Mouse (Mus musculus) gastrocnemius, postnatal 36 days (tissue): ENCODE measurements around the gene Nbeal2. TPM values are rescaled to one million over a fixed set of nuclear protein-coding genes. Genes with fewer than 3 reads are reported as not detected.
"Not testable (repeated sequence)": the region's sequence is repeated elsewhere in the genome, so short reads cannot be mapped to it uniquely, and the experiment has no call there.

Experiments
- DNase-seq, 2 experiments: peaks; one replicate each; pipeline ENCODE4 v3.0.0; 2022
- intact Hi-C: fragments of 180-260 bp; cut with DNase I; formaldehyde crosslinking; loops from one replicate; pipeline ENCODE4 v1.15.1; 2025
- long read RNA-seq, 2 experiments: library from polyadenylated mRNA; stranded (forward); transcript quantifications; one replicate each; pipeline ENCODE4 v2.0.0; 2021
- total RNA-seq, 2 experiments: library from RNA; stranded (reverse); gene quantifications; 2 replicates each; pipeline ENCODE4 v1.2.3; 2021

The Nbeal2 gene
- 1 to 10 TPM; 3.3 to 3.6 TPM for total RNA-seq
- long read RNA-seq, experiment 1, result 0 reads
- long read RNA-seq, experiment 2, result 0 reads

- intact Hi-C loops, result no loop called here
- DNase-seq, result peak; percentile 90 to 94
Observed at GRCm38 (mm10) chr9:110653655-110654461, at the start of gene Nbeal2. Gene Nbeal2 (minus strand): TSS chr9:110654161.

DNA sequence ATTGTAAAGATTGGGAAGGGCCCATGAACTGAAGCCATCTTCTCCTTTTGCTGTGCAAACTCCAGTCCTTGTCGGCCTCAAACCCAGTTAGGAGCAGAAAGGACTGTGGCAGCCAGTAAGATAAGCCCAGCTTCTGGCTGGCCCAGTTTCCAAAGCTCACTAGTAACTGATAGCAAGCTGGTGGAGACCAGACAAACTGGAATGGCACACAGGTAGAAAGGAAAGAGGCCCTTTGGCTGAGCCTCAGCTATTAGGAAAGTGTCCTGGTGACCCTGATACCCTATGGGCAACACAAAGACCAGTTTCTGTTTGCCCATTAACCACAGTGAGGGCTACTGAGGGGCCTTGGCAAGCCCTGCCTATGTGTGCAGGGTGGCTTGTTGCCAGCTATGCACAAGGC lies 48.9 kb upstream of the Nbeal2 start:
- intact Hi-C loops, result loop anchor here (5.0 kb wide), 1 partner anchor 241 kb away; no protein-coding TSS in a partner anchor
- no peak for DNase-seq

DNA sequence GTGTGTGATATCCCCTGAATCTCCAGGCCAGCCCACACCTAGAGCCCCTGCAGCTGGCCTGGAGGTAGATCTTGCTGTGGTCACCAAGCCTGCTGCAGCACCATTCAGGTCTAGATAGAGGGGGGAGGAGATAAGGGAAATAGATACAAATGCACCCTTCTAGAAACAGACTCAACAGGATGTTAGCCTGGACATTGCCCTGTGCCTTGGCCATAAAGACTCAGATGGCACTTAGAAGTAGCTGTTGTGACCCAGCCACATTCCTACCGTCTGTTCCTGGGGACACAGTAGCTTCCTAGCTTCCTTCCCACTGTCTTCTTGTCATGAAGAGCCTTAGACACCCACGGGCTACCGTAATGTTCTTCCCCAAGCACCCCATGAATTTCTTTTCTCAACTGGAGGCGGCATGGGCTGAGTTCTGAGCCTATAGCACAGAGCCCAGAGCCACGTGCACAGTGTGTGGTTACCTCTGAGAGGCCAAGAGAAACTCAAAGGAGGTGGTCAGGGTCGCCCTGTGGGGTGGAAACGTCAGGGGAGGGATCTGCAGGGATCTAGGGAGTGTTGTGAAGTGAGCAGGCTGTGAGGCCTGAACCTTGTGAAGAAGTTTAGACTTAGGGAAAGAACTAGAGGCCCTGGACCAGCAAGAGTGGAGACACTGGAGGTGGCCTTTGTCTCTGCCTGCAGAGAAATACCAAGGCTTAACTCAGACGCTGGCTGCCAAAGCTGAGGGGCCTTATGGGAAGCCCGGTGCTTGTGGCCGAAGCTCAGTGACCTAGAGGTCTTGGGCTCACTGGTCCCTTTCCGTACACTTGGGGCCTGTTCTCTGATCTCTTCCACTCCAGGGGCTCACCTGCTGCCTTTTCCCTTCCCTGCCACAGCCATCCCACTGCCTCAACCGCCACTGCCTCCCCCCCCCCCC lies 47.4 kb upstream of the Nbeal2 start:
- intact Hi-C loops, result loop anchor here (5.0 kb wide), 1 partner anchor 239 kb away; no protein-coding TSS in a partner anchor
- DNase-seq, result no peak

GRCm38 (mm10) chr9:110699574-110699973 lies 45.6 kb upstream of the Nbeal2 start:
- intact Hi-C loops, result no loop called here

DNA sequence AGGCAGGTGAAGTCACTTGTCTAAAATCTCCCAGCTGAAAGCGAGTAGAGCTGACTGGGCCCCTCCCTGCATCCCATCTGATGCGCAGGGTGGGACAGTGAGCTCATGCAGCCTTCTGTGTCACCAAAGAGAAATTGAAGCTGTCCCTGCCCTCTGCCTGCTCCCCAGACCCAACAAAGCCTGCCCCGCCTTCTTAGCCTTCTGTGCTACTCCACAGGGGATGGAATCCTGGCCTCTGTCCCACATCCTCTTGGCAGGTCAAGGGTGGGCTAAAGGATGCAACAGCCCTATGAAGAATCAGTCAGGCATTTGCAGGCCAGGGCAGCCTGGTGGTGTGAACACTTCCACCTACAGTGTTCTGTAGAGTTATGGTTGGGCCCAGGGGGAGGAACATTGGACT lies 43.5 kb upstream of the Nbeal2 start:
- intact Hi-C loops, result no loop called here
- no peak for DNase-seq

More at GRCm38 (mm10) chr9:110699574-110699973, 45.6 kb upstream of the Nbeal2 start:
- no peak for DNase-seq

DNA sequence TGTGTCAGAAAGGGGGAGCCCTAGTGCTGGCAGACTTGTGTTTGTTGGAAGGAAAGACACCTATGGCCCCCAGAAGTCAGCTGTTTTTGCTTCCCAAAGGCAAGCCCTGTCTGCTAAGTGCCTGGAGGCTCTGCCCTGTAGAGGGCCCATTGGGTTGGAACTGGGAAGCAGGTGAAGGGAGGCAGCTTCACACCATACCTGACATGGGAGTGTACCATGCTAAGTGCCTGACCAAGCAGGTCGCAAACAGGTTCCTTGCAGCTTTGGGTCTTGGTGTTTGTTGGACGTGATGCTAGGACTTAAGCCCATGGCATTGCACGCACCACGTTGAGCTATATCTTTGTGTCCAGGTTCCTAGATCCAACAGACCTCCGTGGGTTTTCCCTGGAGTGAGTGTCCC lies 42.5 kb upstream of the Nbeal2 start:
- DNase-seq, result no peak
- intact Hi-C loops, result no loop called here

DNA sequence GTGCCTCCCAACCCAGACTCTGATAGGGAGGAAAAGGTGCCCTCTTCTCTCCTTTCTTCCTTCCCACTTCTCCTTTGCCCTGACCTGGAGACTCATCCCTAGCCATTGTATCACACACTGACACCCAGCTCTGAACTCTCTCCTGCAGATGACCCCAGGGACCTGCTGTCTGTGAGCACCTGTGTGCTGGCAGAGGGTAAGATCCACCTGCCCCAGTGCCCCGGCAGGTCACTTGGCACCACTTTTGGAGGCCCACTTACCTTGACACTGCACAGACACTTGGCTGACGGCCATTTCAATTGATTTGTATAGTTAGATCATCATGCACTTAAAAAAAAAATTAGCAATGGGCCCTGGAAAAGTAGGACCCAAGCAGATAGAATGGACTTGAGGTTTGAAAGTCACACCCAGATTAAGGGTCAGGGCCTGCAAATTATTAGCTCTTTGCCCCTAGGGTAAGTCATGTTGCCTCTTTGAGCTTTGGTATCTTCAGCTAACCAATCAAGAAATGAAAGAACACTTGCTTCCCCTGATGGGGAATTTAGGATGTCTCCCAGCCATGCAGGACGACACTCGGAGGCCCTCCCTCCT lies 41.3 kb upstream of the Nbeal2 start:
- intact Hi-C loops, result no loop called here

DNA sequence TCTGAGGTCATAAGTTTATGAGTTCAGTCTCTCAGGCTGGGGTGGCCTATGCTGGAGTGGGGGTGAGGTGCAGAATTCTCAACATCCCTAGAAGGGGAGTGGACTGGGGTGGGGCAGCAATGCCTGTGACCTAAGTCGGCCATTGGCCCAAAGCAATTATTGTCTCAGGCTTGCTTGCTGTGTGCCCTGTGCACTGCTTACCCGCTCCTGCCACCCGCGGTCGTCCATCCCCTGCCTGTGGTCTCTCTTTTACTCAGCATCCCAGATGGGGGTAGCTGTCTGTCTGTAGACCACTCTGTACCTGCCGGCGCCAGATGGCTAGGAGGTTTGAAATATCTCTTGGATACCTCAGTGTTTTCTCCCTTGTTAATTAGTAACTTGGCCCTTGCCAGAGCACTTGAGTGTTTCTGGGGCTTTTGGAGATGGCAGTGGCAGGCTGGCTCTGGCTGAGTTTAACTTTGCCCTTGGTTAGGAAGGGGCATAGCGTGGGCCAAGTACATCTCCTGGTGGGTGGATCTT lies 35.4 kb upstream of the Nbeal2 start:
- no peak for DNase-seq
- intact Hi-C loops, result no loop called here

More for the DNA sequence above, 41.3 kb upstream of the Nbeal2 start:
- no peak for DNase-seq

GRCm38 (mm10) chr9:110687846-110688245 lies 33.9 kb upstream of the Nbeal2 start:
- intact Hi-C loops, result no loop called here
- no peak for DNase-seq

GRCm38 (mm10) chr9:110687061-110687460 lies 33.1 kb upstream of the Nbeal2 start:
- no peak for DNase-seq
- intact Hi-C loops, result no loop called here

DNA sequence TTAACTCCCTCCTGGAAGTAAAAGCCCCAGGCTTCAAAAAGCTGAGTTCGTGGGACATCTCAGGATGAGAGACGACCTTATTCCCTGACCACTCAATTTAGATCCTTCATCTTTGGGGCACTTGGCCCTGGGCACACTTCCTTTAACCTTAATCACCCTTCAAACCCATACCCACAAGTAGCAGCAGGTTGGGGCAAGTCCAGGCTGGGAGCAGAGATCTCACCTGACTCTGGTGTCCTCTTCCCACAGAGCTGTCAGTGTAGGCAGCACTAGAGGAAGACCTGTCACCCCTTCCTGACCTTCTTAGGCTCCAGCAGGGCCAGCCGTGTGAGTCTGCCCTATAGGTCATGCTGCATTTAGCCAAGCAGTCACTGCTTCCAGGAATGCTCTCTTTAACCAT lies 32.5 kb upstream of the Nbeal2 start:
- intact Hi-C loops, result no loop called here
- DNase-seq, result no peak

DNA sequence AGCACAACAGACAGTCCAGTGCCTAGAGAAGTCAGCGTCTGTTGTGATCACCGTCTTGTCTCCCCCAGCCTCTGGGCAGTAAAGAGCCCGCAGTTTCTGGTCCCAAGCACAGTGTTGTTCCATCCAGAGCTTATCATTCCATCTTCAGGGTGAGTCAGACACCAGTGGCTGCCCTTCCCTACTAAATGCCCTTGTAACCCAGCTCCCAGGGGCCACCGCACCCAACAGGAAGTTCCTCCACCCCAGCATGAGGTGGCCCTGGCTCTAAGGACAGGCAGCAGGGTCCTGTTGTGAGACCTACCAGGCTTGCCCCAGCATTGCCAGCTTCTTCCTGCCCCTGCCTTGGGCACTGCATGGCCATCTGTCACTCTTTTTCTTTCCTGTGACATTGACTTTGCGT lies 31.6 kb upstream of the Nbeal2 start:
- intact Hi-C loops, result no loop called here
- no peak for DNase-seq

- DNase-seq, result no peak
- intact Hi-C loops, result no loop called here
Observed at GRCm38 (mm10) chr9:110685187-110685586, 31.2 kb upstream of the Nbeal2 start.

GRCm38 (mm10) chr9:110684100-110684831 lies 30.3 kb upstream of the Nbeal2 start:
- intact Hi-C loops, result no loop called here
- no peak for DNase-seq

- intact Hi-C loops, result no loop called here
- no peak for DNase-seq
Observed at GRCm38 (mm10) chr9:110683574-110684099, 29.7 kb upstream of the Nbeal2 start.

DNA sequence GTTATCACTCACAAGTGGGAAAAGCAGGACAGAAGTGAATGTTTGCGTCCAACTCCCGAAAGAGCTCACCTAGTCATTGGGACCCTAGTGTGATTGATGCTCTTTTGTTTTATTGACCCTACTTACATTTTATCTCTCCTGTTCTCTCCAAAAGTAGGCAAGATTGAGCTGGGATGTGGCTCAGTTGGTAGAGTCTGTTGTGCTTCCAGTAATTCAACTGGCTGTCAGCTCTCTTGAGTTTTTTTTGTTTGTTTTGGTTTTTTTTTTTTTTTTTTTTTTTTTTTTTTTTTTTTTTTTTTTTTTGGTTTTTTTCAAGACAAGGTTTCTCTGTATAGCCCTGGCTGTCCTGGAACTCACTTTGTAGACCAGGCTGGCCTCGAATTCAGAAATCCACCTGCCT lies 28.7 kb upstream of the Nbeal2 start:
- intact Hi-C loops, DNase-seq: not testable (repeated sequence)

GRCm38 (mm10) chr9:110682255-110682654 lies 28.3 kb upstream of the Nbeal2 start:
- intact Hi-C loops, result no loop called here
- no peak for DNase-seq

GRCm38 (mm10) chr9:110681817-110682216 lies 27.9 kb upstream of the Nbeal2 start:
- intact Hi-C loops, result no loop called here
- no peak for DNase-seq

GRCm38 (mm10) chr9:110680736-110681507 lies 27.0 kb upstream of the Nbeal2 start:
- intact Hi-C loops, result no loop called here
- DNase-seq, result no peak
